Mouse (Mus musculus): ENCODE results near the gene Znrf1. TPM values are rescaled to one million over a fixed set of nuclear protein-coding genes. Genes with fewer than 3 reads are reported as not detected.

Znrf1 gene
- polyA plus RNA-seq, 1 experiment from 2014 or later = 64.1 TPM

GRCm38 (mm10) chr8:111599707-111600444 is 64.0 kb downstream of the Znrf1 start:
- ATAC-seq (replicated peaks; ENCODE audit: low FRiP score) (no peak), DNase-seq (ENCODE audit: low spot score) (no peak)
- Histone ChIP-seq H3K36me3 (ENCODE audit: control insufficient read depth, insufficient read depth, low read length) (no peaks in the 10 kb centered on the region; the same call in 1 of the 2 replicates), H3K27ac (ENCODE audit: low read depth, low read length) (no peak overlapping the region), H3K4me3 (ENCODE audit: low read depth, low read length) (no peak overlapping the region), H3K9me3 (ENCODE audit: control insufficient read depth, low read length) (no peaks in the 10 kb centered on the region), H3K4me1 (replicated peaks; ENCODE audit: control insufficient read depth, insufficient read depth, low read length) (0 out of 2 replicates have a peak, but pooled peaks cover 2% of the 10 kb centered on the region), H3K27me3 (ENCODE audit: control insufficient read depth, insufficient read depth, low read length) (no peaks in the 10 kb centered on the region), H3K4me2 (ENCODE audit: low read depth, low read length, severe bottlenecking) (no peak overlapping the region), H3K9ac (ENCODE audit: low read length) (no peak overlapping the region)
- WGBS = 80% methylated on average over 9 of the region's 9 CpGs

- H3K9me3 ChIP-seq (ENCODE audit: control insufficient read depth, low read length) = no peaks in the 10 kb centered on the region
These were observed 66.2 kb downstream of the Znrf1 start for GRCm38 (mm10) chr8:111602050-111602449.

GRCm38 (mm10) chr8:111604986-111605385 is 69.1 kb downstream of the Znrf1 start:
- H3K4me3 ChIP-seq (ENCODE audit: low read depth, low read length) = no peak overlapping the region
- no peaks in the 10 kb centered on the region for H3K9me3 ChIP-seq (ENCODE audit: control insufficient read depth, low read length)
- H3K4me2 ChIP-seq (ENCODE audit: low read depth, low read length, severe bottlenecking) = no peak overlapping the region
- no peaks in the 10 kb centered on the region for H3K27me3 ChIP-seq (ENCODE audit: control insufficient read depth, insufficient read depth, low read length)
- H3K4me1 ChIP-seq (replicated peaks; ENCODE audit: control insufficient read depth, insufficient read depth, low read length) = no peaks in the 10 kb centered on the region
- 90% methylated on average over 2 of the region's 2 CpGs for WGBS
- H3K36me3 ChIP-seq (ENCODE audit: control insufficient read depth, insufficient read depth, low read length) = no peaks in the 10 kb centered on the region; the same call in 1 of the 2 replicates
- ATAC-seq (replicated peaks; ENCODE audit: low FRiP score) (no peak), DNase-seq (ENCODE audit: low spot score) (no peak)
- H3K9ac ChIP-seq (ENCODE audit: low read length) = no peak overlapping the region
- H3K27ac ChIP-seq (ENCODE audit: low read depth, low read length) = no peak overlapping the region

More at GRCm38 (mm10) chr8:111602050-111602449, 66.2 kb downstream of the Znrf1 start:
- WGBS = over 99% methylated on average over 4 of the region's 4 CpGs
- ATAC-seq (replicated peaks; ENCODE audit: low FRiP score) = no peak
- Histone ChIP-seq H3K4me2 (ENCODE audit: low read depth, low read length, severe bottlenecking) (no peak overlapping the region), H3K36me3 (ENCODE audit: control insufficient read depth, insufficient read depth, low read length) (no peaks in the 10 kb centered on the region; the same call in 1 of the 2 replicates), H3K27ac (ENCODE audit: low read depth, low read length) (no peak overlapping the region), H3K4me1 (replicated peaks; ENCODE audit: control insufficient read depth, insufficient read depth, low read length) (no peaks in the 10 kb centered on the region), H3K9ac (ENCODE audit: low read length) (no peak overlapping the region), H3K27me3 (ENCODE audit: control insufficient read depth, insufficient read depth, low read length) (no peaks in the 10 kb centered on the region), H3K4me3 (ENCODE audit: low read depth, low read length) (no peak overlapping the region)
- DNase-seq (ENCODE audit: low spot score) = no peak

GRCm38 (mm10) chr8:111606961-111607360 is 71.1 kb downstream of the Znrf1 start:
- no peaks in the 10 kb centered on the region for H3K4me1 ChIP-seq (replicated peaks; ENCODE audit: control insufficient read depth, insufficient read depth, low read length)
- no peak overlapping the region for H3K4me3 ChIP-seq (ENCODE audit: low read depth, low read length)
- H3K27ac ChIP-seq (ENCODE audit: low read depth, low read length) = no peak overlapping the region
- no peak overlapping the region for H3K4me2 ChIP-seq (ENCODE audit: low read depth, low read length, severe bottlenecking)
- 92% methylated on average over 9 of the region's 9 CpGs for WGBS
- no peak overlapping the region for H3K9ac ChIP-seq (ENCODE audit: low read length)
- H3K27me3 ChIP-seq (ENCODE audit: control insufficient read depth, insufficient read depth, low read length) = no peaks in the 10 kb centered on the region
- ATAC-seq (replicated peaks; ENCODE audit: low FRiP score) (no peak), DNase-seq (ENCODE audit: low spot score) (no peak)
- no peaks in the 10 kb centered on the region; the same call in 1 of the 2 replicates for H3K36me3 ChIP-seq (ENCODE audit: control insufficient read depth, insufficient read depth, low read length)
- H3K9me3 ChIP-seq (ENCODE audit: control insufficient read depth, low read length) = no peaks in the 10 kb centered on the region

- H3K27ac ChIP-seq (ENCODE audit: low read depth, low read length) = no peak overlapping the region
- no peak overlapping the region for H3K9ac ChIP-seq (ENCODE audit: low read length)
- H3K4me2 ChIP-seq (ENCODE audit: low read depth, low read length, severe bottlenecking) = no peak overlapping the region
- H3K27me3 ChIP-seq (ENCODE audit: control insufficient read depth, insufficient read depth, low read length) = no peaks in the 10 kb centered on the region
- no peaks in the 10 kb centered on the region for H3K9me3 ChIP-seq (ENCODE audit: control insufficient read depth, low read length)
- no peaks in the 10 kb centered on the region; the same call in 1 of the 2 replicates for H3K36me3 ChIP-seq (ENCODE audit: control insufficient read depth, insufficient read depth, low read length)
- no peaks in the 10 kb centered on the region for H3K4me1 ChIP-seq (replicated peaks; ENCODE audit: control insufficient read depth, insufficient read depth, low read length)
- no peak overlapping the region for H3K4me3 ChIP-seq (ENCODE audit: low read depth, low read length)
- ATAC-seq (replicated peaks; ENCODE audit: low FRiP score) (no peak), DNase-seq (ENCODE audit: low spot score) (no peak)
- WGBS = 91% methylated on average over 7 of the region's 7 CpGs
These were observed 71.5 kb downstream of the Znrf1 start for GRCm38 (mm10) chr8:111607414-111607813.

DNA sequence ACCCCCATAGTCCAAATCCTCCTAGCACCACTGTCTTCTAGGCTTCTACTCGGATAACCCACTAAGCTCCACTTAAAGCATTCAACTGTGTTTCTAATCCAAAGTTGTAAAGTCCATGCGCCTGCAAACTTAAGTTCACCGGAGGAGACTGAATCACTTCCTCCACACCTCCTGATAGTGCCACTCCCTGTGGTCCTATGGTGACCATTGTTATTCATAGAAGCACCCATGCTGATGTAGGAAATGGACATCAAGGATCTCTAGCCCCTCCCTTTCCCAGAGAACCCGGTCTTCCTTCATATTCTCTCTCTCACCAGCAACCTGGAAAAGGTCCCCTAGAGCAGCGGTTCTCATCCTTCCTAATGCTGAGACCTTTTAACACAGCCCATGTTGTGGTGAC is 77.3 kb downstream of the Znrf1 start:
- Histone ChIP-seq H3K9me3 (ENCODE audit: control insufficient read depth, low read length) (no peaks in the 10 kb centered on the region), H3K4me2 (ENCODE audit: low read depth, low read length, severe bottlenecking) (no peak overlapping the region), H3K27ac (ENCODE audit: low read depth, low read length) (no peak overlapping the region), H3K36me3 (ENCODE audit: control insufficient read depth, insufficient read depth, low read length) (no peaks in the 10 kb centered on the region), H3K4me3 (ENCODE audit: low read depth, low read length) (no peak overlapping the region), H3K4me1 (replicated peaks; ENCODE audit: control insufficient read depth, insufficient read depth, low read length) (no peaks in the 10 kb centered on the region), H3K27me3 (ENCODE audit: control insufficient read depth, insufficient read depth, low read length) (no peaks in the 10 kb centered on the region), H3K9ac (ENCODE audit: low read length) (no peak overlapping the region)
- no peak for DNase-seq (ENCODE audit: low spot score)
- no peak for ATAC-seq (replicated peaks; ENCODE audit: low FRiP score)
- WGBS = 88% methylated on average over 5 of the region's 5 CpGs

- Histone ChIP-seq H3K9ac (ENCODE audit: low read length) (no peak overlapping the region), H3K4me2 (ENCODE audit: low read depth, low read length, severe bottlenecking) (no peak overlapping the region), H3K4me1 (replicated peaks; ENCODE audit: control insufficient read depth, insufficient read depth, low read length) (no peaks in the 10 kb centered on the region), H3K36me3 (ENCODE audit: control insufficient read depth, insufficient read depth, low read length) (no peaks in the 10 kb centered on the region), H3K9me3 (ENCODE audit: control insufficient read depth, low read length) (no peaks in the 10 kb centered on the region), H3K4me3 (ENCODE audit: low read depth, low read length) (no peak overlapping the region), H3K27ac (ENCODE audit: low read depth, low read length) (no peak overlapping the region), H3K27me3 (ENCODE audit: control insufficient read depth, insufficient read depth, low read length) (no peaks in the 10 kb centered on the region)
- ATAC-seq (replicated peaks; ENCODE audit: low FRiP score) (no peak), DNase-seq (ENCODE audit: low spot score) (no peak)
- WGBS = 94% methylated on average over 6 of the region's 6 CpGs
These were observed 79.1 kb downstream of the Znrf1 start for GRCm38 (mm10) chr8:111614786-111615701.

GRCm38 (mm10) chr8:111617812-111618211 is 81.9 kb downstream of the Znrf1 start:
- H3K4me3 ChIP-seq (ENCODE audit: low read depth, low read length) = no peak overlapping the region
- H3K9ac ChIP-seq (ENCODE audit: low read length) = no peak overlapping the region
- no peaks in the 10 kb centered on the region for H3K4me1 ChIP-seq (replicated peaks; ENCODE audit: control insufficient read depth, insufficient read depth, low read length)
- no peaks in the 10 kb centered on the region for H3K27me3 ChIP-seq (ENCODE audit: control insufficient read depth, insufficient read depth, low read length)
- no peak for DNase-seq (ENCODE audit: low spot score)
- no peaks in the 10 kb centered on the region for H3K9me3 ChIP-seq (ENCODE audit: control insufficient read depth, low read length)
- 75% methylated on average over 6 of the region's 6 CpGs for WGBS
- no peak overlapping the region for H3K27ac ChIP-seq (ENCODE audit: low read depth, low read length)
- H3K36me3 ChIP-seq (ENCODE audit: control insufficient read depth, insufficient read depth, low read length) = no peaks in the 10 kb centered on the region; the same call in 1 of the 2 replicates
- H3K4me2 ChIP-seq (ENCODE audit: low read depth, low read length, severe bottlenecking) = no peak overlapping the region
- no peak for ATAC-seq (replicated peaks; ENCODE audit: low FRiP score)
